Mouse (Mus musculus) monocyte, adult 5-6 weeks (primary cell): ENCODE data around the gene Lefty2. TPM values are rescaled to one million over a fixed set of nuclear protein-coding genes. Genes with fewer than 3 reads are reported as not detected.

Source experiments
- ATAC-seq: fragments of 153-309, 156-312 bp; replicated peaks from 2 replicates; pipeline ENCODE4 v1.8.0; 2017; ENCODE audit warnings: mild to moderate bottlenecking; ENCODE audit not compliant: low TSS enrichment, insufficient number of reproducible peaks, severe bottlenecking, poor library complexity, low FRiP score
- total RNA-seq: library from RNA; stranded (forward); fragments of 200-1000, 200-491, 200-594 nt; gene quantifications from 3 replicates; pipeline ENCODE4 v1.2.3, GENCODE M21; 2017

Lefty2 gene
- total RNA-seq, 1 experiment from 2014 or later, result not detected

- ATAC-seq, result no peak
Observed at GRCm38 (mm10) chr1:180945001-180945980, 52.4 kb downstream of the Lefty2 start.

DNA sequence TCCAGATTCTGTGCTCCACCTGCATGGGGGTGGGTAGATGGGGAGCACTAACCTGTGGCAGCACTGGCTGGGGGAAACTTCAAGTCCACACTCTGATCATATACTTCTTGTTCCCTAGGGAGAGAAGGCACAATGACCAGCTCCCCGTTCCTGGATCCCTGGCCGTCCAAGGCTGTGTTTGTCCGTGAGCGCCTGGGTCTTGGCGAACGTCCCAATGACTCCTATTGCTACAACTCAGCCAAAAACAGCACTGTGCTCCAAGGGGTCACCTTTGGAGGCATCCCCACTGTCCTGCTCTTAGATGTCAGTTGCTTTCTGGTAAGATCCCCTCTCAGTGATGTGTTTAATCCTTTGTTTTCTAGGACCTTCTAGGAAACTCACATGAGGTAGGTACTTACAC, 53.5 kb downstream of the Lefty2 start:
- ATAC-seq, result no peak

Other genes with a start within 250 kb of the Lefty2 start
- gene Mixl1, start 196.1 kb upstream of the Lefty2 start, total RNA-seq, result not detected in 3 replicates
- 77.8 to 90.1 TPM (median 79.8 TPM) in 3 replicates for gene Acbd3, start 167.1 kb upstream of the Lefty2 start, total RNA-seq
- gene H3f3a, start 79.2 kb upstream of the Lefty2 start, total RNA-seq, result 1,440 to 2,544 TPM (median 2,182 TPM) in 3 replicates
- gene Sde2, start 42.0 kb upstream of the Lefty2 start, total RNA-seq, result 45.3 to 50.4 TPM (median 49.6 TPM) in 3 replicates
- gene Pycr2, start 11.2 kb downstream of the Lefty2 start, total RNA-seq, result 12.9 to 16.2 TPM (median 14.3 TPM) in 3 replicates
- not detected in 3 replicates for gene Lefty1, start 41.9 kb downstream of the Lefty2 start, total RNA-seq
- 15.0 to 24.1 TPM (median 17.4 TPM) in 3 replicates for gene Tmem63a, start 49.2 kb downstream of the Lefty2 start, total RNA-seq
- gene Ephx1, start 127.8 kb downstream of the Lefty2 start, total RNA-seq, result 7.0 to 10.9 TPM (median 8.9 TPM) in 3 replicates
- not detected in 3 replicates for gene 9130409I23Rik, start 158.1 kb downstream of the Lefty2 start, total RNA-seq